Mouse (Mus musculus): ENCODE results near the gene Ctsz.

- TF ChIP-seq CTCF (IDR thresholded peaks at IDR 0.05; ENCODE audit: control insufficient read depth, insufficient read depth, insufficient read length) (no peak), CEBPB (IDR thresholded peaks at IDR 0.05; ENCODE audit: low read depth) (no peak), USF1 (IDR thresholded peaks at IDR 0.05; ENCODE audit: low read depth) (no peak)
Observed at GRCm38 (mm10) chr2:174381021-174381420, 57.8 kb downstream of the Ctsz start.

Measured in C2C12 (cell line).